Mouse (Mus musculus): Measurements from ENCODE around the gene Atp2a2.

- TF ChIP-seq PAX5 (IDR thresholded peaks at IDR 0.05; ENCODE audit: low read length) (no peak), JUND (conservative IDR thresholded peaks at IDR 0.05; ENCODE audit: low read depth, low read length) (no peak), GABPA (IDR thresholded peaks at IDR 0.05; ENCODE audit: insufficient replicate concordance, low read depth, low read length) (no peak), SIN3A (IDR thresholded peaks at IDR 0.05; ENCODE audit: low read length) (no peak)
Observed at GRCm38 (mm10) chr5:122448869-122449268, 53.2 kb downstream of the Atp2a2 start.

Data from CH12.LX (cell line).